Mouse (Mus musculus) kidney, embryonic 15.5 days (tissue): Measurements from ENCODE around the gene Olfr1367. TPM values are rescaled to one million over a fixed set of nuclear protein-coding genes. Genes with fewer than 3 reads are reported as not detected.
"Not testable (repeated sequence)": the region's sequence is repeated elsewhere in the genome, so short reads cannot be mapped to it uniquely, and the experiment has no call there.

ENCODE experiments used
- ATAC-seq: fragments of 200-750 bp; cut with Nextera tagmentation; replicated peaks from 2 replicates; pipeline ENCODE4 v1.8.0; 2017; ENCODE audit warnings: moderate TSS enrichment; ENCODE audit not compliant: low FRiP score
- H3K27ac ChIP-seq: fragments of 300-500 bp; sonication (generic); 2 replicates; pipeline ENCODE4 v1.5.1; 2015; ENCODE audit warnings: mild to moderate bottlenecking, inconsistent platforms
- H3K27me3 ChIP-seq: fragments of 300-500 bp; sonication (generic); 2 replicates; pipeline ENCODE4 v1.6.1; 2015; ENCODE audit warnings: inconsistent platforms
- H3K36me3 ChIP-seq: fragments of 300-500 bp; sonication (generic); 2 replicates; pipeline ENCODE4 v1.6.1; 2015; ENCODE audit warnings: inconsistent platforms
- H3K4me1 ChIP-seq: fragments of 300-500 bp; sonication (generic); 2 replicates; pipeline ENCODE4 v1.6.1; 2015; ENCODE audit warnings: inconsistent platforms
- H3K4me2 ChIP-seq: fragments of 300-500 bp; sonication (generic); 2 replicates; pipeline ENCODE4 v1.6.1; 2015; ENCODE audit warnings: moderate library complexity, mild to moderate bottlenecking, inconsistent platforms
- H3K4me3 ChIP-seq: fragments of 300-500 bp; sonication (generic); replicated peaks from 2 replicates; pipeline ENCODE4 v1.5.1; 2015; ENCODE audit warnings: mild to moderate bottlenecking, inconsistent platforms
- H3K9ac ChIP-seq: fragments of 300-500 bp; sonication (generic); 2 replicates; pipeline ENCODE4 v1.6.1; 2015; ENCODE audit warnings: mild to moderate bottlenecking, inconsistent platforms
- H3K9me3 ChIP-seq: fragments of 300-500 bp; sonication (generic); replicated peaks from 2 replicates; pipeline ENCODE4 v1.6.1; 2016; ENCODE audit warnings: inconsistent platforms
- WGBS: fragments of 180-500 bp; shearing (Covaris S2); methylation state at CpG from one replicate; pipeline ENCODE4 v1.1.7; 2015; ENCODE audit warnings: mixed read lengths; 5-methylcytosine and 5-hydroxymethylcytosine counted together
- polyA plus RNA-seq: library from polyadenylated mRNA; unstranded; fragments of >200 nt; fragmentation: Nextera tagmentation; extraction: Ambion mirVana; gene quantifications from 2 replicates; pipeline ENCODE4 v1.2.1, GENCODE M21; 2015

The Olfr1367 gene
- polyA plus RNA-seq, 1 experiment from 2014 or later = not detected

DNA sequence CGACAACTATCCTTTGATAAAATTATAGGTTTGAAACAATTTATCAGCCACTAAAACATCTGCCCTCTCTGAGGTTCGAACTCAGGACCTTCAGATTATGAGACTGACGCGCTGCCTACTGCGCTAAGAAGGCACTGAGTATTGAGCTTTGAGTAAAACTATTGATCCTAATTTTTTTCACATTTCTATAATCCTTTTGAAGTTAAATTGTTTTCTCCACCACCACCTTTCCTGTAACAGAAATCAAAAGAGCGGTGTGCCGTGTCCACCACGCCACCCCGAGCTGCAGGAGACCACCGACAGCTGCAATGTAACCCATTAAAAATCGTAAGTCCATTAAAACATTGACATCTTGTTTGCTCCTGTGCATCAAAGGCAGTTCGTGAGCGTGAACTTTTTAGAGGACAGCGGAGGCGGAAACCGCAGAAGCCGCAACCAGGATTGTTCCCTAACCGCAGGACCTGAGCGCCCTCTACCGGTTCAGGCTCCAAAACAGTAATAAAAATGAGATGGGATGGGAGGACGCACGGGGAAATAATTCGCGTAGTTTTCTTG is 20.0 kb upstream of the Olfr1367 start:
- WGBS = under 1% methylated on average over 24 of the region's 24 CpGs
- Histone ChIP-seq H3K27ac (no peak overlapping the region), H3K9me3 (no peaks in the 10 kb centered on the region), H3K4me3 (peak overlapping the region; percentile 48), H3K4me2 (peak overlapping the region; percentile 67), H3K27me3 (0 out of 2 replicates have a peak, but pooled peaks cover 8% of the 10 kb centered on the region), H3K4me1 (peaks cover 12% of the 10 kb centered on the region), H3K9ac (0 out of 2 replicates have a peak overlapping the region, but pooled peaks have one; percentile 12), H3K36me3 (no peaks in the 10 kb centered on the region)
- ATAC-seq = peak; percentile 63

DNA sequence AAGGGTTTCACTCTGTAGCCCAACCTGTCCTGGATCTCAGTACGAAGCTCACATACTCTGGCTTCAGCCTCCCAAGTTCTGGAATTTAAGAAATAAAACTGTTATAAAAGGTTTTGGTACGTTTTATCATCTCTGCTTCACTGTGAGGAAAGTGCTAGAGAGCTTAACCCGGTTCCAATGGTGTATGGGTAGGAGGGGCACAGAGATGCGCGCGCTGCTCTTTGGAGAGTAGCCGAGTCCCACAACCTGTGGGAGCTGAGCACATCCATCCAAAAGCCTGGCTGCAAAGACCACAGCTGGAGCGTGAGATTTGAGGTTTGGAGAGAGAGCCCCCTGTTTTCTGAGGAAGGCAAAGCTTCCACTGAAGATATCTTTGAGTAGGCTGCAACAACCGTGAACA is 19.3 kb upstream of the Olfr1367 start:
- peak; percentile 62 for ATAC-seq
- H3K27ac ChIP-seq = no peak overlapping the region
- peak overlapping the region; percentile 12; the same call in 1 of the 2 replicates for H3K9ac ChIP-seq
- H3K27me3 ChIP-seq = 0 out of 2 replicates have a peak, but pooled peaks cover 8% of the 10 kb centered on the region
- H3K4me2 ChIP-seq = peak overlapping the region; percentile 67
- under 1% methylated on average over 9 of the region's 9 CpGs for WGBS
- no peaks in the 10 kb centered on the region for H3K36me3 ChIP-seq
- peak overlapping the region; percentile 48 for H3K4me3 ChIP-seq
- peaks cover 9% of the 10 kb centered on the region for H3K4me1 ChIP-seq
- H3K9me3 ChIP-seq = no peaks in the 10 kb centered on the region

DNA sequence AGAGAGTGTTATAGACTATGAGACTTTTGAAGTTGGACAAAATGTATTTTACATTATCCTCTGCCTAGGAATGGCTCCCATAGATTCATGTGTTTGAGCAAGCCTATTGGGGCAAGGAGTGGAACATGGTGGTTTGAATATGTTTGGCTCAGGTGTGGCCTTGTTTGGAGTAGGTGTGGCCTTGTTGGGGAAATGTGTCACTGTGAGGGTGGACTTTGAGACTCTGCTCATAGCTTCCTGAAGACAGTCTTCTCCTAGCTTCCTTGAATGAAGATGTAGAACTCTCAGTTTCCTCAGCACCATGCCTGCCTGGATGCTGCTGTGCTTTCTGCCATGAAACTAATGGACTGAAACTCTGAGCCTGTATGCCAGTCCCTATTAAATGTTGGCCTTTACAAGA is 3.9 kb downstream of the Olfr1367 start:
- Histone ChIP-seq H3K36me3 (no peaks in the 10 kb centered on the region), H3K9me3 (no peaks in the 10 kb centered on the region), H3K27ac (no peak overlapping the region), H3K4me3 (no peak overlapping the region), H3K4me1 (no peaks in the 10 kb centered on the region), H3K27me3 (no peaks in the 10 kb centered on the region), H3K4me2 (no peak overlapping the region), H3K9ac (no peak overlapping the region)
- no peak for ATAC-seq

GRCm38 (mm10) chr13:21362621-21363248 is 16.0 kb downstream of the Olfr1367 start, which contains the start of gene Zscan12:
Gene Zscan12, plus strand, starts transcription at chr13:21362820.
- Histone ChIP-seq H3K9ac (peak within 1 kb of the TSS; percentile 91), H3K27ac (peak within 1 kb of the TSS; percentile 83), H3K4me2 (peak within 1 kb of the TSS; percentile 67), H3K4me1 (peaks cover 21% of the 10 kb centered on the region), H3K9me3 (no peaks in the 10 kb centered on the region), H3K4me3 (peak within 1 kb of the TSS; percentile 91), H3K27me3 (no peaks in the 10 kb centered on the region), H3K36me3 (peaks cover 18% of the 10 kb centered on the region)
- peak; percentile 99 for ATAC-seq
- 1% methylated on average over 29 of the region's 29 CpGs for WGBS

DNA sequence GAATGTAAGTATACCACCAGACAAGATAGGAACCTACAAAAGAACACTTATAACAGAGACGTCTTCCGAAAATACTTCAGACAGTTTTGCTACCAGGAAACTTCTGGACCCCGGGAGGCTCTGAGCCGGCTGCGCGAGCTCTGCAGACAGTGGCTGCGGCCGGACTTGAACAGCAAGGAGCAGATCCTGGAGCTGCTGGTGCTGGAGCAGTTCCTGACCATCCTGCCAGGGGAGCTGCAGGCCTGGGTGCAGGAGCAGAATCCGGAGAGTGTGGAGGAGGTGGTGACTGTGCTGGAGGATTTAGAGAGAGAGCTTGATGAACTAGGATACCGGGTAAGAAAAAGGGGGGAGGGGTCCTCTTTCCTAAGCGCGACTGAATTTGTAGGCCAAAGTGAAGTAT is 17.0 kb downstream of the Olfr1367 start:
- no peak overlapping the region for H3K27ac ChIP-seq
- H3K4me2 ChIP-seq = peak overlapping the region; percentile 67
- H3K4me3 ChIP-seq = peak overlapping the region; percentile 91
- no peaks in the 10 kb centered on the region for H3K27me3 ChIP-seq
- ATAC-seq = no peak
- H3K36me3 ChIP-seq = peaks cover 28% of the 10 kb centered on the region
- peaks cover 21% of the 10 kb centered on the region for H3K4me1 ChIP-seq
- 69% methylated on average over 12 of the region's 12 CpGs for WGBS
- peak overlapping the region; percentile 91; the same call in 1 of the 2 replicates for H3K9ac ChIP-seq
- H3K9me3 ChIP-seq = no peaks in the 10 kb centered on the region

- Histone ChIP-seq H3K27ac (no peak overlapping the region), H3K4me2 (no peak overlapping the region), H3K9me3 (no peaks in the 10 kb centered on the region), H3K4me1 (peaks cover 21% of the 10 kb centered on the region), H3K9ac (no peak overlapping the region), H3K36me3 (peaks cover 57% of the 10 kb centered on the region), H3K27me3 (no peaks in the 10 kb centered on the region), H3K4me3 (no peak overlapping the region)
- WGBS = 79% methylated on average over 6 of the region's 6 CpGs
- ATAC-seq = no peak
Observed at GRCm38 (mm10) chr13:21366635-21367034, 19.9 kb downstream of the Olfr1367 start.

- ATAC-seq = no peak
- no peaks in the 10 kb centered on the region for H3K27me3 ChIP-seq
- 82% methylated on average over 2 of the region's 2 CpGs for WGBS
- no peak overlapping the region for H3K4me3 ChIP-seq
- H3K4me1 ChIP-seq = no peaks in the 10 kb centered on the region
- H3K27ac ChIP-seq = no peak overlapping the region
- no peak overlapping the region for H3K9ac ChIP-seq
- no peak overlapping the region for H3K4me2 ChIP-seq
- H3K36me3 ChIP-seq = peaks cover 45% of the 10 kb centered on the region
- no peaks in the 10 kb centered on the region for H3K9me3 ChIP-seq
Observed at GRCm38 (mm10) chr13:21372700-21373099, 26.0 kb downstream of the Olfr1367 start.

DNA sequence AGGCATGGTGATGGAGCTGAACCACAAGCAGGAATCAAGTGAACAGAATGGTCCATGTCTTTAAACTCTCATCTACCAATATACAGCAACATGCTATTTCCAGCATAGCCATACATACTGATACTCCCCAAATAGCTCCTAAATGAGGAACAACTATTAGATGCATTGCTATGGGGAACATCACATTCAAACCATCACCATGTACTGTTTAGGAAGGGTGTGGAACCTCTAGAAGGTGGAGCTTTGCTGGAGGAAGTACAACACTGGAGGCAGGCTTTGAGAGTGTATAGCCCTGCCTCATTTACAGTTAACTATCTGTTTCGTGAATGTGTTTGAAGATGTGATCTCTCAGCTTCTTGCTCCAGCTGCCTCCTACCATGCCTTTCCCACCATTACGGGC is 31.1 kb downstream of the Olfr1367 start:
- Histone ChIP-seq H3K4me2 (no peak overlapping the region), H3K9me3 (no peaks in the 10 kb centered on the region), H3K27me3 (no peaks in the 10 kb centered on the region), H3K36me3 (0 out of 2 replicates have a peak, but pooled peaks cover 3% of the 10 kb centered on the region), H3K4me3 (no peak overlapping the region), H3K9ac (no peak overlapping the region), H3K27ac (no peak overlapping the region), H3K4me1 (no peaks in the 10 kb centered on the region)
- WGBS = 92% methylated on average over 2 of the region's 2 CpGs
- ATAC-seq = no peak

DNA sequence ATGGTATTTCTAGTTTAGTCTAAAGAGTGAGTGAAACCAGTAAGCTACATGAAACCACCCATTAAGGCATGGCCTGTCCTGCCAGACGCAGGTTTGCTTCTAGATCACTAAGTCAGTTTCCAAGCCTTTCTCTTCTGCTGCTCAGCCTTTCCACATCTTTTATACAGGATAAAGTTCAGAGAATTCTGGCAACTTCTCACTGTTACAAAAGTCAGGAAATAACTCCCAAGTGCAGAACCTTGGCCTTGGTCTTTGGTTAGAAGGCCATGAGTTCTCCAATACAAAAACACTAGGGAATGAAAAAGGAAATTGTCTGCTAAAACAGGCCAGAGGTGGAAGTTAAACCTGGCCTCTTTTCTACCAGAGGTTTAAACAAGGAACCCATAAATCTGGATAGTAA is 48.5 kb downstream of the Olfr1367 start:
- no peak for ATAC-seq
- Histone ChIP-seq H3K27ac (no peak overlapping the region), H3K36me3 (peaks cover 87% of the 10 kb centered on the region), H3K9ac (no peak overlapping the region), H3K4me3 (no peak overlapping the region), H3K27me3 (no peaks in the 10 kb centered on the region), H3K9me3 (no peaks in the 10 kb centered on the region), H3K4me2 (no peak overlapping the region), H3K4me1 (no peaks in the 10 kb centered on the region)
- 79% methylated on average over 1 of the region's 1 CpGs for WGBS

- WGBS = 74% methylated on average over 6 of the region's 6 CpGs
- ATAC-seq = no peak; the same call in 1 of the 2 replicates
- no peak overlapping the region for H3K4me3 ChIP-seq
- peaks cover 84% of the 10 kb centered on the region for H3K36me3 ChIP-seq
- H3K27ac ChIP-seq = no peak overlapping the region
- H3K9ac ChIP-seq = no peak overlapping the region
- no peaks in the 10 kb centered on the region for H3K4me1 ChIP-seq
- no peaks in the 10 kb centered on the region for H3K9me3 ChIP-seq
- no peak overlapping the region for H3K4me2 ChIP-seq
- no peaks in the 10 kb centered on the region for H3K27me3 ChIP-seq
Observed at GRCm38 (mm10) chr13:21395623-21396022, 48.9 kb downstream of the Olfr1367 start.

DNA sequence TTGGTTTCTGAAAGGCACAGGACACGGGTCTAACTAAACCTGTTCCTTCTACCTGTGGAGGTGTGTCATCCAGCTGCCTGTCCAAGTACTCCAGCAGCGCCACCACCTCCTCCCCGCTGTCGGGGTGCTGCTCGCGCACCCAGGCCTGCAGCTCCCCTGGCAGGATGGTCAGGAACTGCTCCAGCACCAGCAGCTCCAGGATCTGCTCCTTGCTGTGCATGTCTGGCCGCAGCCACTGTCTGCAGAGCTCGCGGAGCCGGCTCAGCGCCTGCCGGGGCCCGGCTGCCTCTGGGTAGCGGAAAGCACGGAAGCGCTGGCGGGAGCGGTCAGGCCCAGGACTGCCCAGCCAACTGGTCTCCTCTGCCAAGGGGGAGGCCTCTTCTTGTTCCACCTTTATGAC is 49.3 kb downstream of the Olfr1367 start:
- peak; percentile 78 for ATAC-seq
- H3K27me3 ChIP-seq, H3K4me3 ChIP-seq, H3K9me3 ChIP-seq, H3K4me2 ChIP-seq, H3K9ac ChIP-seq, H3K27ac ChIP-seq, H3K4me1 ChIP-seq: not testable (repeated sequence)
- WGBS = 97% methylated on average over 18 of the region's 18 CpGs
- peaks cover 80% of the 10 kb centered on the region for H3K36me3 ChIP-seq

DNA sequence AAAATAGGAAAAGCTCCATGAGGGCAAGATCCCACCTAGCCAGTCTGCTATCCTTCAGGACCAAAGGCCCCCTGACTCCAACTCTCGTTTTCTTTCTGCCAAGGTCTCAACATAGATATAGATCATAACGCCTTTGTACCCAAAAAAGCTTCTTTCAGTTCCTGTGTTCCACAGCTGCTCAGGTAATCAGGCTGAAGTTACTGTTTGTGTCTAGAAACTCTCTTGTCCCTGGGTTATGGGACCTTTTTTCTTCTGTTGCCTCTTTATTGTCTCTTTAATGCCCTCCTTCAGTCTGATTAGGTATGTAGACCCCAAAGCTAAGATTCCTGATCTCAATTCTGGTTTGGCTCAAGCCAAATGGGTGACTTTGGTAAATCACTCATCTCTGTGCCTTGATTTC is 50.8 kb downstream of the Olfr1367 start:
- Histone ChIP-seq H3K4me1 (peaks cover 10% of the 10 kb centered on the region), H3K9me3 (no peaks in the 10 kb centered on the region), H3K9ac (no peak overlapping the region), H3K36me3 (peaks cover 66% of the 10 kb centered on the region), H3K27ac (no peak overlapping the region), H3K4me2 (no peak overlapping the region), H3K4me3 (no peak overlapping the region), H3K27me3 (no peaks in the 10 kb centered on the region)
- 88% methylated on average over 2 of the region's 2 CpGs for WGBS
- ATAC-seq = no peak
